Mouse (Mus musculus): ENCODE results near the gene Coro1b. TPM values are rescaled to one million over a fixed set of nuclear protein-coding genes. Genes with fewer than 3 reads are reported as not detected.

The Coro1b gene
- polyA plus RNA-seq, 1 experiment from 2014 or later: 218 TPM

DNA sequence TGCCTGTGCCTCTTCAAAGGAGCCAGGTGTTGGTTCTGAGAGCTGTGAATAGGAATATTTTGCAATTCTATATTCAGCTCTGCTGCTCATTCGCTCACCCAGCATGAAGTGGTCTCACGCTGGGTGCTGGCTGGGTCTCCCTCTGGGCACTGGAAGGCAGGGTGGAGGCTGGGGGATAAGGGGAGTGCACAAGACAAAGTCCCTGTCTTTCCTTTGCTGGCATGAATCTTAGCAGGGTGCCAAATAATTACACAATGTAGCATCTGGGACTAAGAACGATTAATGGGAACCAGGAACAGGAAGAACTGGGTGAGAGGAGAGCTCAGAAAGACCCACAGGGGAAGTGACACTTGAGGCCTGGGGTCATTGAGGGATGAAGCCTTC, 1.4 kb upstream of the Coro1b start:
- H3K9ac ChIP-seq (replicated peaks; ENCODE audit: low read length): no peak overlapping the region
- H3K4me2 ChIP-seq (replicated peaks; ENCODE audit: low read depth, low read length): no peak overlapping the region
- no peak for ATAC-seq (ENCODE audit: low FRiP score, low TSS enrichment)
- no peak overlapping the region for H3K27ac ChIP-seq (ENCODE audit: low read length)
- H3K4me3 ChIP-seq (ENCODE audit: low read length): no peak overlapping the region
- WGBS: 69% methylated on average over 3 of the region's 3 CpGs
- no peaks in the 10 kb centered on the region for H3K27me3 ChIP-seq (ENCODE audit: insufficient read depth, low read length)
- peaks cover 28% of the 10 kb centered on the region for H3K4me1 ChIP-seq (ENCODE audit: insufficient read depth, low read length)
- no peaks in the 10 kb centered on the region for H3K9me3 ChIP-seq (ENCODE audit: low read length)
- peaks cover 8% of the 10 kb centered on the region for H3K36me3 ChIP-seq (ENCODE audit: insufficient read depth, low read length)

DNA sequence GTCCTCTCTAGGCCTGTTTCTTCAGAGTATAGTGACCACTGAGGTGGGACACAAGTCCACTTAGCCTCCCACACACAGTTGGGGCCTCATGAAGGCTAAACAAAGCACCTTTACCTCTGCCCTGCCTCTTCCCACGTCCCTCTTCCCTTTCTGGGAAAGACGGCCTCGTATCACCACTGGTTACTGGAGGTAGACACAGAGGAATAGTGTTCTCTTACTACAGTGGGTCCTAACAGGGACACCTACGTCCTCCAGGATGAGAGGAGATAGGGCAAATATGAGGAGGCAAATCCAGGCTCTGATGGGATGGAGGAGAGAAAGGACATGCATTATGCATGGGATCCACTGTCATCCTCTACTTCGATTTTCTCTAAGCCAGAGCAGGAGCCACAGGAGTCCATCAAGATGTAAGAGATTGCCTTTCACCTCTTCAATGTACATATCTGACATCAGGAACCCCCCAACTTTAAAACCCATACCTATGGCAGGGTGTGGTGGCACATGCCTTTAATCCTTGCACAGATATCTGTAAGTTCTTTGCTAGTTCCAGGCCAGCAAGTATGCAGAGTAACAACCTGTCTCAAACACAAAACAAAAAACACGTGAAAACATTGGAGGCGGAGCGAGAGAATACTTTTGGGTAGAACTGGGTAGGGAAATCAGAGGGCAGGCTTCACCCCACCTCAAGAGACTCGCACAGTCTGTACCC, 483 bp upstream of the Coro1b start:
- WGBS: 34% methylated on average over 9 of the region's 9 CpGs
- peak overlapping the region; percentile 84 for H3K4me3 ChIP-seq (ENCODE audit: low read length)
- peaks cover 8% of the 10 kb centered on the region for H3K36me3 ChIP-seq (ENCODE audit: insufficient read depth, low read length)
- H3K9ac ChIP-seq (replicated peaks; ENCODE audit: low read length): peak overlapping the region; percentile 63; the same call in 1 of the 2 replicates
- ATAC-seq (ENCODE audit: low FRiP score, low TSS enrichment): peak; percentile 2; the same call in 1 of the 2 replicates
- H3K4me2 ChIP-seq (replicated peaks; ENCODE audit: low read depth, low read length): peak overlapping the region; percentile 91
- H3K27ac ChIP-seq (ENCODE audit: low read length): peak overlapping the region; percentile 42
- H3K4me1 ChIP-seq (ENCODE audit: insufficient read depth, low read length): peaks cover 25% of the 10 kb centered on the region
- H3K9me3 ChIP-seq (ENCODE audit: low read length): no peaks in the 10 kb centered on the region
- no peaks in the 10 kb centered on the region for H3K27me3 ChIP-seq (ENCODE audit: insufficient read depth, low read length)

DNA sequence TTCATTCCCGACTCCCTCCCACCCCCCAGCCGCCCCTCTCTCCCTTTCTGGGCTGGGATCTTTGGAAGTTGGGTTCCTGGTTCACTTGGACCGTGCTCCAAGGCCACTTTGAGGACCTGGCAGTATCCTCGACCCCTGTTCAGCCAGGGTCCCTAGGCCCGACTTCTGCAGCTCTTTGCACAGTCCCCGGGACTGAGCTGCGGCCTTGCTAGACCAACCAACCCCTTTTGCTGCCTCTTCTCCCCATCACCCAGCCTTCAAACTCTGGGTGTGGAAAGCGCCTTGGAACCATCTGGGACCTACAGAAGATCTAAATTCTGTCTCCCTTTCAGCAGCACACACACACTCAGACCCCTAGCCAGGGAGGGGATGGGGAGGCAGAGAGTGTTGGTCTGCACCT, 400 bp downstream of the Coro1b start:
- no peaks in the 10 kb centered on the region for H3K27me3 ChIP-seq (ENCODE audit: insufficient read depth, low read length)
- peak; percentile 18; the same call in 1 of the 2 replicates for ATAC-seq (ENCODE audit: low FRiP score, low TSS enrichment)
- 2% methylated on average over 8 of the region's 8 CpGs for WGBS
- H3K36me3 ChIP-seq (ENCODE audit: insufficient read depth, low read length): peaks cover 14% of the 10 kb centered on the region
- H3K27ac ChIP-seq (ENCODE audit: low read length): peak overlapping the region; percentile 65
- H3K9ac ChIP-seq (replicated peaks; ENCODE audit: low read length): peak overlapping the region; percentile 93
- peaks cover 25% of the 10 kb centered on the region for H3K4me1 ChIP-seq (ENCODE audit: insufficient read depth, low read length)
- H3K4me2 ChIP-seq (replicated peaks; ENCODE audit: low read depth, low read length): peak overlapping the region; percentile 91
- no peaks in the 10 kb centered on the region for H3K9me3 ChIP-seq (ENCODE audit: low read length)
- H3K4me3 ChIP-seq (ENCODE audit: low read length): peak overlapping the region; percentile 84

DNA sequence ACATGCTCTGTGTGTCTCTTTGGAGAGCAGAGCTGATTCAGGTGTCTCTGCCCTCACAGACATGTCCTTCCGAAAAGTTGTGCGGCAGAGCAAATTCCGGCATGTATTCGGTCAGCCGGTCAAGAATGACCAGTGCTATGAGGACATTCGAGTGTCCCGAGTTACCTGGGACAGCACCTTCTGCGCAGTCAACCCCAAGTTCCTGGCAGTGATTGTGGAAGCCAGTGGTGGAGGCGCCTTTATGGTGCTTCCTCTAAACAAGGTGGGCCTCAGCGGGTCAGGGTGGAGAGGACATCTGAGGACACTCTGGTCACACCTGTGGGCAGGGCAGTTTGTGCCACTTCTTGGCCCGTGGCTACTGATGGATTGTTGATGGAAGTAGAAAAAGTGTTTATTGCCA, 864 bp downstream of the Coro1b start:
- Histone ChIP-seq H3K36me3 (ENCODE audit: insufficient read depth, low read length) (peaks cover 16% of the 10 kb centered on the region), H3K27me3 (ENCODE audit: insufficient read depth, low read length) (no peaks in the 10 kb centered on the region), H3K9ac (replicated peaks; ENCODE audit: low read length) (peak overlapping the region; percentile 93), H3K27ac (ENCODE audit: low read length) (no peak overlapping the region), H3K4me3 (ENCODE audit: low read length) (peak overlapping the region; percentile 84), H3K9me3 (ENCODE audit: low read length) (no peaks in the 10 kb centered on the region), H3K4me2 (replicated peaks; ENCODE audit: low read depth, low read length) (peak overlapping the region; percentile 91), H3K4me1 (ENCODE audit: insufficient read depth, low read length) (peaks cover 25% of the 10 kb centered on the region)
- 75% methylated on average over 11 of the region's 11 CpGs for WGBS
- ATAC-seq (ENCODE audit: low FRiP score, low TSS enrichment): no peak

DNA sequence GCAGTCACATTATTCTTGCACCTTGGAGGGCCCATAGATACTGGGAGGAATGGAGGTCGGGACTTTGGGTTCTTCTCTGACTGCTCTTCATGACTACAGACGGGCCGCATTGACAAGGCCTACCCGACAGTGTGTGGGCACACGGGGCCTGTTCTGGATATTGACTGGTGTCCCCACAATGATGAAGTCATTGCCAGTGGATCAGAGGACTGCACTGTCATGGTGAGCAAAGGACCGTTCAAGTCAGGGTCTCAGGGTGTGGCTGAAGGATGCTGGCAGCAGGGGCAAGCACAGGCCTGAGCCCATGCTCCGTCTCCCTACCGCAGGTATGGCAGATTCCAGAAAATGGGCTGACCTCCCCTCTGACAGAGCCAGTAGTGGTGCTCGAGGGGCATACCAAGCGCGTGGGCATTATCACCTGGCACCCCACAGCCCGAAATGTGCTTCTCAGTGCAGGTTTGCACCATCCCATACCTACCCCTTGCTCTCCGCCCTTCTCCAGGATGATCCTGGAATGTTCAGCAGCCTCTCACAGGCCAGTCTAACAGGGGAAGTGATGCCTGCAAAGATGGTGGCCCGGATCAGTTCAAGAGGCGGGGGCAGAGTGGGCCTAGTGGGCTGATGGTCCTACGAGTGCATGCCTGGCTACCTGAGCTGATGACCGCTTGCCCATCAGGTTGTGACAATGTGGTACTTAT, 1.5 kb downstream of the Coro1b start:
- 95% methylated on average over 17 of the region's 17 CpGs for WGBS
- Histone ChIP-seq H3K9me3 (ENCODE audit: low read length) (no peaks in the 10 kb centered on the region), H3K36me3 (ENCODE audit: insufficient read depth, low read length) (peaks cover 16% of the 10 kb centered on the region), H3K27ac (ENCODE audit: low read length) (no peak overlapping the region), H3K27me3 (ENCODE audit: insufficient read depth, low read length) (no peaks in the 10 kb centered on the region), H3K4me3 (ENCODE audit: low read length) (peak overlapping the region; percentile 84; the same call in 1 of the 2 replicates), H3K4me2 (replicated peaks; ENCODE audit: low read depth, low read length) (peak overlapping the region; percentile 91), H3K9ac (replicated peaks; ENCODE audit: low read length) (no peak overlapping the region), H3K4me1 (ENCODE audit: insufficient read depth, low read length) (peaks cover 25% of the 10 kb centered on the region)
- ATAC-seq (ENCODE audit: low FRiP score, low TSS enrichment): no peak

DNA sequence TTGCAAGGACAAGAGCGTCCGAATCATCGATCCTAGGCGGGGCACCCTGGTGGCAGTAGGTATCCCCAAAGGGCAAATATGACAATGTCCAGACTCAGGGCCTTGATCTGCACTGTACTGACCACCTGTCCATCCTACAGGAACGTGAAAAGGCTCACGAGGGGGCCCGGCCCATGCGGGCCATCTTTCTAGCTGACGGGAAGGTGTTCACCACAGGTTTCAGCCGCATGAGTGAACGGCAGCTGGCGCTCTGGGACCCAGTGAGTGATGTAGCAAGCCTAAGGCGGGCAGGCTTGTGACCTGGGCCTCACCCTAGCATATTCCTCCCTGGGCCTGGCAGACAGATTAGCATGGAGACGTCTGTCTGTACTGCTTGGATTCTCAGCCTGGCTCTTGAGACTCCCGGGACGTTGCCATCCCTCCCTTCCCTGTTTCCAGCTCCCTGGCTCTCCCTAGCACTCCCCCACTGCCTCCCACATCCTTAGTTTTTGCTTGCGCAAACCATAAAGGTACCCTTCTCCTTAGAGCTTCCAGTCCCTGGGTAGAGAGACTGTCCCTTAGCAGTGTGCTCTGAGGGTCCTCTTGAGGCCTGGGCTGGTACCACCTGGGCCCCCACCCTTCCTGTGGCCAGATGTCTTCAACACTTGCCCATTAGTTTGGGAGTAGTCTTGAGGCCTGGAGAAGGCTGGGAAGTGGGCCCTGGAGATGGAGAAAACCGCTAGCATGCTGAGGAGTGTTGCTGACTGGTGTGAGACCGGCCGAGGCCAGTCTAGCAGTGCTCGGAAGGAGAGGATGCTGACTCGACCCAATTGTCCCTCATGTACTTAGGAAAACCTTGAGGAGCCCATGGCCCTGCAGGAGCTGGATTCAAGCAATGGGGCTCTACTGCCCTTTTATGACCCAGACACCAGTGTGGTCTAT, 2.4 kb downstream of the Coro1b start:
- Histone ChIP-seq H3K27me3 (ENCODE audit: insufficient read depth, low read length) (no peaks in the 10 kb centered on the region), H3K4me2 (replicated peaks; ENCODE audit: low read depth, low read length) (no peak overlapping the region), H3K27ac (ENCODE audit: low read length) (no peak overlapping the region), H3K4me3 (ENCODE audit: low read length) (no peak overlapping the region), H3K9ac (replicated peaks; ENCODE audit: low read length) (no peak overlapping the region), H3K9me3 (ENCODE audit: low read length) (no peaks in the 10 kb centered on the region), H3K4me1 (ENCODE audit: insufficient read depth, low read length) (peaks cover 31% of the 10 kb centered on the region), H3K36me3 (ENCODE audit: insufficient read depth, low read length) (peaks cover 20% of the 10 kb centered on the region)
- WGBS: 85% methylated on average over 22 of the region's 22 CpGs
- ATAC-seq (ENCODE audit: low FRiP score, low TSS enrichment): no peak

DNA sequence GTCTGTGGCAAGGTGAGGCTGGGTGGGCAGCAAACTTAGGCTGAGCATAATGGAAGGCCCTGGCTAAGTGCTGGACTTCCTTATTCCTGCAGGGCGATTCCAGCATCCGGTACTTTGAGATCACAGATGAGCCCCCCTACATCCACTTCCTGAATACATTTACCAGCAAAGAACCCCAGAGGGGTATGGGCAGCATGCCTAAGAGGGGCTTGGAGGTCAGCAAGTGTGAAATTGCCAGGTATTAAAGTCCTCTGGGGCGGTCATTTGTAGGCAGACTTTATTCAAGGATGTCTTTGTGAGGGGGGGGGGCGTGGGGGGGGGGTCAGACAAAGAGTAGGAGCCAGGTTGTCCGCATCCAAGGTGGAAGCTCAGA, 3.1 kb downstream of the Coro1b start:
- peaks cover 34% of the 10 kb centered on the region for H3K4me1 ChIP-seq (ENCODE audit: insufficient read depth, low read length)
- H3K27ac ChIP-seq (ENCODE audit: low read length): no peak overlapping the region
- H3K36me3 ChIP-seq (ENCODE audit: insufficient read depth, low read length): peaks cover 24% of the 10 kb centered on the region
- no peak for ATAC-seq (ENCODE audit: low FRiP score, low TSS enrichment)
- H3K27me3 ChIP-seq (ENCODE audit: insufficient read depth, low read length): no peaks in the 10 kb centered on the region
- H3K4me3 ChIP-seq (ENCODE audit: low read length): no peak overlapping the region
- WGBS: 75% methylated on average over 5 of the region's 5 CpGs
- no peaks in the 10 kb centered on the region for H3K9me3 ChIP-seq (ENCODE audit: low read length)
- no peak overlapping the region for H3K9ac ChIP-seq (replicated peaks; ENCODE audit: low read length)
- H3K4me2 ChIP-seq (replicated peaks; ENCODE audit: low read depth, low read length): no peak overlapping the region

DNA sequence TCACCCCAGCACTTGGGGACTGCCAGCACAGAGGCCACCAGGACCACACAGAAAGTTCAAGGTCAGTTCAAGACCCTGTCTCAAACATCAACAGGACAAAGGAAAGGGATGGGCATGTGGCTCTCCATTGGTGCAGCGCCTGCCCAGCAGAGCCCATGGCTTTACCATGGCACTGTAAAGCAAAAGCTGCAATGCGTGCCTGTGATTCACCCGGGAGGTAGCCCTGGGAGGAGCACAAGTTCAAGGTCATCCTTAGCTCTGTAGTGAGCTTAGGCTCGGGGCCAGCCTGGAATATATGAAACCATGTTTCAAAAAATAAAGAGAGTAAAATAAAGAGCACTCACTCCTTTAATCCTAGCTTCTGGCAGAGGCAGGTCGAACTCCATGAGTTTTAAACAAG, 3.5 kb downstream of the Coro1b start:
- H3K27me3 ChIP-seq (ENCODE audit: insufficient read depth, low read length): no peaks in the 10 kb centered on the region
- no peak overlapping the region for H3K4me3 ChIP-seq (ENCODE audit: low read length)
- peaks cover 24% of the 10 kb centered on the region for H3K36me3 ChIP-seq (ENCODE audit: insufficient read depth, low read length)
- H3K27ac ChIP-seq (ENCODE audit: low read length): no peak overlapping the region
- no peak overlapping the region for H3K9ac ChIP-seq (replicated peaks; ENCODE audit: low read length)
- H3K9me3 ChIP-seq (ENCODE audit: low read length): no peaks in the 10 kb centered on the region
- H3K4me1 ChIP-seq (ENCODE audit: insufficient read depth, low read length): peaks cover 34% of the 10 kb centered on the region
- 88% methylated on average over 5 of the region's 5 CpGs for WGBS
- H3K4me2 ChIP-seq (replicated peaks; ENCODE audit: low read depth, low read length): no peak overlapping the region
- no peak for ATAC-seq (ENCODE audit: low FRiP score, low TSS enrichment)

DNA sequence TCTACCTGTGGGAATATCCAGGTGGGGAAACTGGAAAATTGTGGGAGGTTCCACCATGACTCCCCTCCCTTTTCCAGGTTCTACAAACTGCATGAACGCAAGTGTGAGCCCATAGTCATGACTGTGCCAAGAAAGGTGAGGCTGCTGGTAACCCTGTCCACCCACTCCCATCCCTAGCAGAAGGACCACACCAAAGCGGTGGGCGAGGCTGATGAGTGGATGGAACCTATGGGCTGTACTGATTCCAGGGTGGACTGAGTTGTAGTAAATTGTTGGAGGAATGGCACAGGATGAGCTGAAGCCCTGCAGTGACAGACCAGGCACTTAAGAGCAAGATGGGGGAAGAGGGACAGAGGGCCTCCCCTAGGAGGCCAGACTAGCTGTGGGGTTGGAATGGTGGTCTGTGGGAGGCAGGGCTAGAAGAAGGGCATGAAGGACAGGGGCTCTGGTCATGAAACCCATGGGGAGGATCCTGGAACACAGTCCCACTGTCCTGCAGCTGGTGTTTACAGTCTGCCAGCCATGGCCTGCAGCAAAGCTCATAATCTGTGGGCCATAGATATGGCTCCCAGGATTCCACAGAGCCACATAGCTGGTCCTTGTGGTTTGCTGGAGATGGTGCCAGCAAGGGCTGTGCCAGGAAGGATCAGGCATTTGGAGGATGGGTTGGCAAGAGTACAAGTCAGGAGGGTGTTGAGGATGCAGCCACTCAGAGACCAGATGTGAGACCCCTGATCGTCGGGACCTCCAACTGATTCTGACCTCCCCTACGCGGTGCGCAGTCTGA, 4.2 kb downstream of the Coro1b start:
- no peaks in the 10 kb centered on the region for H3K27me3 ChIP-seq (ENCODE audit: insufficient read depth, low read length)
- 92% methylated on average over 8 of the region's 8 CpGs for WGBS
- peaks cover 34% of the 10 kb centered on the region for H3K4me1 ChIP-seq (ENCODE audit: insufficient read depth, low read length)
- H3K27ac ChIP-seq (ENCODE audit: low read length): no peak overlapping the region
- no peaks in the 10 kb centered on the region for H3K9me3 ChIP-seq (ENCODE audit: low read length)
- peaks cover 29% of the 10 kb centered on the region for H3K36me3 ChIP-seq (ENCODE audit: insufficient read depth, low read length)
- H3K9ac ChIP-seq (replicated peaks; ENCODE audit: low read length): no peak overlapping the region
- H3K4me2 ChIP-seq (replicated peaks; ENCODE audit: low read depth, low read length): no peak overlapping the region
- no peak for ATAC-seq (ENCODE audit: low FRiP score, low TSS enrichment)
- no peak overlapping the region for H3K4me3 ChIP-seq (ENCODE audit: low read length)

Measured in kidney, embryonic 16.5 days (tissue).